Mouse (Mus musculus): ENCODE measurements around the gene Ankrd55. TPM values are rescaled to one million over a fixed set of nuclear protein-coding genes. Genes with fewer than 3 reads are reported as not detected.

Gene Ankrd55
- polyA plus RNA-seq, 1 experiment: not detected

DNA sequence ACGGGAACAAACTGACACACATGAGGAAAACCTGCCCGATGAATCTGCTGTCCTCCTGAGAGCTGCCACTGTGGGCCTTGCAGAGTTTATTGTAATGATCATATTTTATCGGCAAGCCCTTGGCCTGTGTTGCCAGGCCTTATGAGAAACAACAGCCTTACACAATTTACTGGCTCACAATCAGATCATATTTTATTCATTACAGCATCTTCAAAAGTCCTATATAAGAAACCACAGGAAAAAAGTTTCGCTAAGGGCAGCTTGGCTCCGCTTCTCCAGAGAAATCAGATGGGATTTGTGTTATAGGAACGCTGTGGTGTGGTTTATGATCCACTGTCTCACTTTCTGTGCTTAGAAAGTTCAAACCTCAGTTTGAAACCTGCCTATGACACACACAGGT is 42.0 kb downstream of the Ankrd55 start:
- Histone ChIP-seq H3K4me1 (ENCODE audit: control insufficient read depth, insufficient read depth, low read length) (no peaks in the 10 kb centered on the region), H3K9ac (ENCODE audit: low read depth, poor library complexity, severe bottlenecking) (no peak overlapping the region), H3K36me3 (ENCODE audit: control insufficient read depth, insufficient read depth, low read length, poor library complexity, severe bottlenecking) (no peaks in the 10 kb centered on the region), H3K9me3 (replicated peaks; ENCODE audit: control insufficient read depth, insufficient read depth, low read length, poor library complexity, severe bottlenecking) (no peaks in the 10 kb centered on the region), H3K27me3 (ENCODE audit: control insufficient read depth, insufficient read depth, low read length, poor library complexity, severe bottlenecking) (no peaks in the 10 kb centered on the region), H3K27ac (ENCODE audit: insufficient read depth, low read length) (no peak overlapping the region), H3K4me3 (ENCODE audit: low read depth, low read length) (no peak overlapping the region)
- TF ChIP-seq CTCF (IDR thresholded peaks at IDR 0.05; ENCODE audit: low read depth, low read length) (no peak), POLR2A (IDR thresholded peaks at IDR 0.05; ENCODE audit: insufficient read depth, low read length) (no peak), EP300 (IDR thresholded peaks at IDR 0.05; ENCODE audit: insufficient read depth, low read depth, low read length) (no peak)

DNA sequence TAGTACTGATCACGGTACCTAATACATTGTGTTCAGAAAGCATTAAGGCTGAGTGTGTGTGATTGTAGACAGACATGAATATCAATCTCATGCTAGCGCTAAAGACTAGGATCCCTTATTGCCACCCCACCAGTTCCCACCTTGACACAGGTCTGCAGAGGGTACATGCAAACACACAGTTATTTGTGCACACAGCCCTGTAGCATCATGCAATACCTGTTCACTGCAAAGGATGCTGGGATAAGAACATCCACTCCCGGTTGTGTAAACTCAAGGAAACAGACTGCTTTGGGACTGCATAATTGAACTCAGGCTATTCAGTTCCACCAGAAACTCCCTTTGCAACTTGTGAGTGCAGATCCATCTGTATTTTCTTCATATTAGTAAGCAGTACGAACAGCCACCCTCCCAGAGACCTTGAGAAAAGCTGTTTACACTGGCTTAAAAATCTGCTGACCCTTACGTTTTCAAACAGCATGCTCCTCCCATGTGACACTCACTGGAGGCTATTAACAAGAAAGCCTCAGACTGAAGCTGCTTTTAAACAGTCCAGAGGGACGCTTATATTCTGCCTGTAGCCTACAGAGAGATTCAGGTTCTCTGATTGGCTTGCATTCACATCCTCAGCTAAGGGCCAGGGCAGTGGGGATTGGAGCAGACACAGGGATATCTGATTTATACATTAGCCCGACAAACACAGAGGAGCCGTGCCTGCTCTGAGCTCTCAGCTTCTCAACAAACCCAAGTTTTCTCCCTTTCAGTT is 42.8 kb downstream of the Ankrd55 start:
- Histone ChIP-seq H3K9me3 (replicated peaks; ENCODE audit: control insufficient read depth, insufficient read depth, low read length, poor library complexity, severe bottlenecking) (no peaks in the 10 kb centered on the region), H3K27me3 (ENCODE audit: control insufficient read depth, insufficient read depth, low read length, poor library complexity, severe bottlenecking) (no peaks in the 10 kb centered on the region), H3K4me1 (ENCODE audit: control insufficient read depth, insufficient read depth, low read length) (no peaks in the 10 kb centered on the region), H3K9ac (ENCODE audit: low read depth, poor library complexity, severe bottlenecking) (no peak overlapping the region), H3K4me3 (ENCODE audit: low read depth, low read length) (no peak overlapping the region), H3K36me3 (ENCODE audit: control insufficient read depth, insufficient read depth, low read length, poor library complexity, severe bottlenecking) (no peaks in the 10 kb centered on the region), H3K27ac (ENCODE audit: insufficient read depth, low read length) (no peak overlapping the region)
- TF ChIP-seq CTCF (IDR thresholded peaks at IDR 0.05; ENCODE audit: low read depth, low read length): no peak
- TF ChIP-seq POLR2A (IDR thresholded peaks at IDR 0.05; ENCODE audit: insufficient read depth, low read length): no peak
- TF ChIP-seq EP300 (IDR thresholded peaks at IDR 0.05; ENCODE audit: insufficient read depth, low read depth, low read length): no peak

DNA sequence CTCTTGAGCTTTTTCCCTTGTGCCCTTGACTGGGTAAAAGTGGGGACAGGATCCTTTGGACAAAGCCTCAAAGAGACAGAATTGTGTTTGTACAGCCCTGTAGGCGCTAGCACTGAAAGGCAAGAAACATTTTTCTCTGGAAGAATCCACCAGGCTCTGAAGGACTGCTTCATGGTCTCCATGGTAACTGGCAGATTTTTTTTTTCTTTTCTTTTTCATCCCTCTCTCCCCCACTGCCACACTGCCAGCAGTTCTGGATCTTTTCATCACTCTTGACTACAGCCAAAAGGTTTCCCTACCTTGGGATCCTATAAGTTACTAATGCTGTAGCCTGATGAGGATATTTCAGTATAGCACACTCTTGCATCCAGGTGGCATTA is 43.4 kb downstream of the Ankrd55 start:
- H3K27me3 ChIP-seq (ENCODE audit: control insufficient read depth, insufficient read depth, low read length, poor library complexity, severe bottlenecking): no peaks in the 10 kb centered on the region

DNA sequence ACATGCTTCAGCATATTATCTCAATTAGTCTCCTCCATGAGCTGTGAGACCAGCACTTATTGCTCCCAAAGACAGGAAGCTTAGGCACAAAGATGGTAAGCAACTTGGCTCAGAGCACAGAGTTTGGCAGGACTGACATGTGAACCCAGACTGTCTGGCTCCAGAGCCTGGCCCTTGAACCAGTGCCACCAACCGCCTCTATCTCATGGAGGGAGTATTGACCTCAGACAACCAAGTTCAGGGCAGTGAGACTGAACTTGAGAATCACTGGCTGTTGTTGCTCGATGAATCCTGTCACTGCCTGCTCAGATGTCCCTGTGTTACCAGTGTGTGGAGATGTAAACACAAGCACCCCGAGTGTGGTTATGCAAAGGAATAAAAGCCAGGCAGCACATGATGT is 47.3 kb downstream of the Ankrd55 start:
- H3K36me3 ChIP-seq (ENCODE audit: control insufficient read depth, insufficient read depth, low read length, poor library complexity, severe bottlenecking): no peaks in the 10 kb centered on the region
- H3K27me3 ChIP-seq (ENCODE audit: control insufficient read depth, insufficient read depth, low read length, poor library complexity, severe bottlenecking): no peaks in the 10 kb centered on the region
- no peaks in the 10 kb centered on the region for H3K9me3 ChIP-seq (replicated peaks; ENCODE audit: control insufficient read depth, insufficient read depth, low read length, poor library complexity, severe bottlenecking)
- no peak for TF ChIP-seq EP300 (IDR thresholded peaks at IDR 0.05; ENCODE audit: insufficient read depth, low read depth, low read length)
- TF ChIP-seq CTCF (IDR thresholded peaks at IDR 0.05; ENCODE audit: low read depth, low read length): no peak
- TF ChIP-seq POLR2A (IDR thresholded peaks at IDR 0.05; ENCODE audit: insufficient read depth, low read length): no peak
- no peak overlapping the region for H3K27ac ChIP-seq (ENCODE audit: insufficient read depth, low read length)
- no peak overlapping the region for H3K9ac ChIP-seq (ENCODE audit: low read depth, poor library complexity, severe bottlenecking)
- H3K4me3 ChIP-seq (ENCODE audit: low read depth, low read length): no peak overlapping the region
- no peaks in the 10 kb centered on the region for H3K4me1 ChIP-seq (ENCODE audit: control insufficient read depth, insufficient read depth, low read length)

More for the DNA sequence above, 43.4 kb downstream of the Ankrd55 start:
- Histone ChIP-seq H3K9me3 (replicated peaks; ENCODE audit: control insufficient read depth, insufficient read depth, low read length, poor library complexity, severe bottlenecking) (no peaks in the 10 kb centered on the region), H3K27ac (ENCODE audit: insufficient read depth, low read length) (no peak overlapping the region), H3K9ac (ENCODE audit: low read depth, poor library complexity, severe bottlenecking) (no peak overlapping the region), H3K36me3 (ENCODE audit: control insufficient read depth, insufficient read depth, low read length, poor library complexity, severe bottlenecking) (no peaks in the 10 kb centered on the region), H3K4me3 (ENCODE audit: low read depth, low read length) (no peak overlapping the region), H3K4me1 (ENCODE audit: control insufficient read depth, insufficient read depth, low read length) (no peaks in the 10 kb centered on the region)
- TF ChIP-seq EP300 (IDR thresholded peaks at IDR 0.05; ENCODE audit: insufficient read depth, low read depth, low read length): no peak

DNA sequence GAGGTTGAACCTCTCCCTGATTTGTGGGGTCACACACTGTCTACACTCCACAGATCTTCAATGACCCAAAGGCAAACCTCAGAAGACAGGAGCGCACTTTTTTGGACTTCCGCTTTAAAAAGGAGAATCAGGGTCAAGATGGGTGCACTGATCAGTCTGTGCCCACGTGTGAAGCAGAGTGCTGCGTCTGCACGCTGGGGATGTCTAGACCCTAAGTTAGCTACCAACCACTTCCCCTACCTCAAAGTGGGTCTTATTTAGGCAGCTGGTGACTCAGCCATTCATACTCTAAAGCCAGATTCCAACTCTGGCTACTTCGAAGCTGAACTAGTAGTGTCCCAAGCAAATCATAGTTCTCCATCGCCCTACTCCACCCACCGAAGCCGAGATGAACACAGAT is 48.9 kb downstream of the Ankrd55 start:
- H3K27ac ChIP-seq (ENCODE audit: insufficient read depth, low read length): no peak overlapping the region
- no peak overlapping the region for H3K9ac ChIP-seq (ENCODE audit: low read depth, poor library complexity, severe bottlenecking)
- H3K9me3 ChIP-seq (replicated peaks; ENCODE audit: control insufficient read depth, insufficient read depth, low read length, poor library complexity, severe bottlenecking): no peaks in the 10 kb centered on the region
- no peaks in the 10 kb centered on the region for H3K36me3 ChIP-seq (ENCODE audit: control insufficient read depth, insufficient read depth, low read length, poor library complexity, severe bottlenecking)
- no peak overlapping the region for H3K4me3 ChIP-seq (ENCODE audit: low read depth, low read length)
- no peaks in the 10 kb centered on the region for H3K4me1 ChIP-seq (ENCODE audit: control insufficient read depth, insufficient read depth, low read length)
- TF ChIP-seq EP300 (IDR thresholded peaks at IDR 0.05; ENCODE audit: insufficient read depth, low read depth, low read length) (no peak), CTCF (IDR thresholded peaks at IDR 0.05; ENCODE audit: low read depth, low read length) (no peak), POLR2A (IDR thresholded peaks at IDR 0.05; ENCODE audit: insufficient read depth, low read length) (no peak)
- H3K27me3 ChIP-seq (ENCODE audit: control insufficient read depth, insufficient read depth, low read length, poor library complexity, severe bottlenecking): no peaks in the 10 kb centered on the region

DNA sequence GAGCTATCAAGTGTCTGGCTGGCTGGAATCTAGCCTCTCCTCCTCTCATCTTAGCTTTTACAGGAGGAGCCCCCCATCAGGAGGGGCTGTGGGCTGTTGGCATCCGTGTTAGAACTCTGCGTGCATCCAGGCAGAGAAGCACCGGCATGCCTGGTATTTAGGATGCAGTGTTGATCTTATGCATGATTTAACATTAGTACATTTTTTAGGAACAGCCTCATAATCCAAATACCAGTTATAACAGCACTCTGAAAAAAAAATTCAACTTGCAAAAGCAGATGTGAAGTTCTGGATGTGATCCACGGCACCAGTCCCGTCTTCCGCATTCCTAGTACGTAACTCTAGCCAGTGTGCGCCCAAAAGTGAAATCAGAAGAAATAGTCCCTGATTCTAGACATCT is 52.0 kb downstream of the Ankrd55 start:
- Histone ChIP-seq H3K4me1 (ENCODE audit: control insufficient read depth, insufficient read depth, low read length) (no peaks in the 10 kb centered on the region), H3K36me3 (ENCODE audit: control insufficient read depth, insufficient read depth, low read length, poor library complexity, severe bottlenecking) (no peaks in the 10 kb centered on the region), H3K9ac (ENCODE audit: low read depth, poor library complexity, severe bottlenecking) (no peak overlapping the region), H3K9me3 (replicated peaks; ENCODE audit: control insufficient read depth, insufficient read depth, low read length, poor library complexity, severe bottlenecking) (no peaks in the 10 kb centered on the region), H3K27me3 (ENCODE audit: control insufficient read depth, insufficient read depth, low read length, poor library complexity, severe bottlenecking) (no peaks in the 10 kb centered on the region), H3K27ac (ENCODE audit: insufficient read depth, low read length) (no peak overlapping the region), H3K4me3 (ENCODE audit: low read depth, low read length) (no peak overlapping the region)
- TF ChIP-seq EP300 (IDR thresholded peaks at IDR 0.05; ENCODE audit: insufficient read depth, low read depth, low read length) (no peak), CTCF (IDR thresholded peaks at IDR 0.05; ENCODE audit: low read depth, low read length) (no peak), POLR2A (IDR thresholded peaks at IDR 0.05; ENCODE audit: insufficient read depth, low read length) (no peak)
